Mouse (Mus musculus) Patski (cell line): ENCODE results near the gene Efcab2. TPM values are rescaled to one million over a fixed set of nuclear protein-coding genes. Genes with fewer than 3 reads are reported as not detected.

Experiments
- ATAC-seq: fragments of 100-300 bp; one replicate; pipeline ENCODE4 v1.8.0; 2021
- CTCF ChIA-PET: fragments of 350-600 bp; sonication (Branson Sonifier 250); formaldehyde crosslinking; loops from one replicate; lab custom pipeline; 2022; ENCODE audit warnings: inconsistent platforms; lab: Charles Lee
- POLR2A ChIA-PET: fragments of 350-600 bp; sonication (Branson Sonifier 250); formaldehyde crosslinking; loops from one replicate; lab custom pipeline; 2022; ENCODE audit warnings: antibody characterized with exemption, inconsistent platforms; lab: Charles Lee
- DNase-seq: peaks from one replicate; pipeline ENCODE4 v3.0.0-alpha.2; 2011; ENCODE audit warnings: low read depth, low spot score
- H3K27me3 ChIP-seq: fragments of 371-371 bp; one replicate; pipeline ENCODE4 v1.5.1; 2021
- CTCF ChIP-seq: fragments of 100-300 bp; IDR thresholded peaks from one replicate; pipeline ENCODE4 v1.5.1; 2021
- in situ Hi-C: fragments of 300-500 bp; cut with MboI; formaldehyde crosslinking; loops from 3 replicates; pipeline ENCODE4 v1.11.1; 2018; ENCODE audit warnings: low pct_unique_long_range_greater_than_20kb, mixed read lengths
- polyA plus RNA-seq: library from polyadenylated mRNA; unstranded; gene quantifications from one replicate; pipeline ENCODE4 v1.2.3, GENCODE M21; 2021

Efcab2 gene
- polyA plus RNA-seq, 1 experiment from 2014 or later: 3.7 TPM

GRCm38 (mm10) chr1:178376061-178376460 is 29.8 kb upstream of the Efcab2 start:
- no peak for ATAC-seq

GRCm38 (mm10) chr1:178376907-178377306 is 29.0 kb upstream of the Efcab2 start:
- in situ Hi-C loops: loop anchor here (5.0 kb wide), 1 partner anchor 65 kb away; no protein-coding TSS in a partner anchor
- CTCF ChIA-PET: interaction anchor here (1.4 kb wide), 1 partner anchor 14 kb away, joined by 4 read pairs; no protein-coding TSS in a partner anchor
- DNase-seq: no peak

More at GRCm38 (mm10) chr1:178376061-178376460, 29.8 kb upstream of the Efcab2 start:
- in situ Hi-C loops: loop anchor here (5.0 kb wide), 1 partner anchor 66 kb away; no protein-coding TSS in a partner anchor
- ChIA-PET CTCF (no interaction called here), POLR2A (no interaction called here)
- no peaks in the 10 kb centered on the region for H3K27me3 ChIP-seq
- DNase-seq: no peak
- no peak for TF ChIP-seq CTCF

GRCm38 (mm10) chr1:178378115-178378514 is 27.8 kb upstream of the Efcab2 start:
- ATAC-seq: no peak
- POLR2A ChIA-PET: no interaction called here
- CTCF ChIA-PET: interaction anchor here (0.8 to 1.4 kb wide), 2 partner anchors 12 to 75 kb away, joined by 3 to 4 read pairs; no protein-coding TSS in a partner anchor
- DNase-seq: no peak
- TF ChIP-seq CTCF: no peak
- H3K27me3 ChIP-seq: no peaks in the 10 kb centered on the region
- in situ Hi-C loops: loop anchor here (5.0 kb wide), 1 partner anchor 64 kb away; no protein-coding TSS in a partner anchor

More at GRCm38 (mm10) chr1:178376907-178377306, 29.0 kb upstream of the Efcab2 start:
- POLR2A ChIA-PET: no interaction called here
- H3K27me3 ChIP-seq: no peaks in the 10 kb centered on the region
- no peak for ATAC-seq
- TF ChIP-seq CTCF: no peak

- in situ Hi-C loops: loop anchor here (5.0 kb wide), 1 partner anchor 63 kb away; no protein-coding TSS in a partner anchor
- DNase-seq (no peak), ATAC-seq (no peak)
- H3K27me3 ChIP-seq: no peaks in the 10 kb centered on the region
- ChIA-PET POLR2A (no interaction called here), CTCF (no interaction called here)
- TF ChIP-seq CTCF: no peak
Observed at GRCm38 (mm10) chr1:178379224-178379623, 26.7 kb upstream of the Efcab2 start.

DNA sequence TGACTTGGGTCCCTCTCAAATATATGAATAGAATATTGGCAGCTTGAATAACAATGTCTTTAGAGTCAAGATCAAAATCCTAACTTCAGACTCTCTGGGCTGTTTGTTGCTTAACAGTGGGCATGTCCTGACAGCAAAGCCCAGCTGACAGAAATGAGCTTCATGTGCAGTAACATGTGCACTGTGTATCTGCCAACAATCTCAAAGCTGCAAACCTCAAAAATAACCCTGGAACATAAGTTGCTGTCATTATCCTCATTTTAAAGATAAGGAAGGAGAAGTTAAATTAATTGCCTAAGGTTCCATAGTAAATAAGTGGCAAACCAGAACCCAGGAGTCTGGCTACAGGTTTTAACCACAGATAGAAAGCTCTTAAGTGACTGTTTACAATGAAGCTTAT is 23.7 kb upstream of the Efcab2 start:
- CTCF ChIA-PET: no interaction called here
- DNase-seq (no peak), ATAC-seq (no peak)
- POLR2A ChIA-PET: no interaction called here
- no peak for TF ChIP-seq CTCF
- in situ Hi-C loops: no loop called here
- H3K27me3 ChIP-seq: no peaks in the 10 kb centered on the region

GRCm38 (mm10) chr1:178388802-178389201 is 17.1 kb upstream of the Efcab2 start:
- no peak for TF ChIP-seq CTCF
- ATAC-seq (no peak), DNase-seq (no peak)
- no peaks in the 10 kb centered on the region for H3K27me3 ChIP-seq
- in situ Hi-C loops: no loop called here
- ChIA-PET POLR2A (no interaction called here), CTCF (no interaction called here)

- no peak for TF ChIP-seq CTCF
- no peaks in the 10 kb centered on the region for H3K27me3 ChIP-seq
- ChIA-PET POLR2A (no interaction called here), CTCF (no interaction called here)
- no peak for DNase-seq
- in situ Hi-C loops: no loop called here
- ATAC-seq: no peak
Observed at GRCm38 (mm10) chr1:178389401-178389800, 16.5 kb upstream of the Efcab2 start.

DNA sequence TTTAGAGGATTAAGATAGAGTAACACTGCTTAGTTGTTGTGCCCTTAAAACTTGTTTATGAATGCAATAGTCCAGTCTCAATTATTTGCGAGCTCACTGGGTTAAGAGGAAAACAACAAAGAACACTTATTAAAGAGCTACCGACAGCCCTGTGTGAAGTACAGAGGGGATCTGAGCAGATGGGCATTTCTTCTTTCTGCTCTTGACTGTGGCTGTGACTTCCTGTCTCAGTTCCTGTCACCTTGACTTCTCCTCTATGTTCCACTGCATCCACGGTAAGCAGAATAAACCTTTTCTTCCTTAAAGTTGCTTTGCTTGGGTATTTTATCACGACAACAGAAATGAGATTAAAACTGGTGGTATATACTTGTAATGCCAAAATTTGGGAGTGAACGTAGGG is 12.9 kb upstream of the Efcab2 start:
- ATAC-seq (no peak), DNase-seq (no peak)
- TF ChIP-seq CTCF: no peak
- no peaks in the 10 kb centered on the region for H3K27me3 ChIP-seq
- POLR2A ChIA-PET: no interaction called here
- in situ Hi-C loops: no loop called here
- CTCF ChIA-PET: no interaction called here

GRCm38 (mm10) chr1:178395091-178395490 is 10.8 kb upstream of the Efcab2 start:
- ATAC-seq: no peak
- no peaks in the 10 kb centered on the region for H3K27me3 ChIP-seq
- CTCF ChIA-PET: no interaction called here
- DNase-seq: no peak
- no peak for TF ChIP-seq CTCF
- POLR2A ChIA-PET: no interaction called here
- in situ Hi-C loops: no loop called here

DNA sequence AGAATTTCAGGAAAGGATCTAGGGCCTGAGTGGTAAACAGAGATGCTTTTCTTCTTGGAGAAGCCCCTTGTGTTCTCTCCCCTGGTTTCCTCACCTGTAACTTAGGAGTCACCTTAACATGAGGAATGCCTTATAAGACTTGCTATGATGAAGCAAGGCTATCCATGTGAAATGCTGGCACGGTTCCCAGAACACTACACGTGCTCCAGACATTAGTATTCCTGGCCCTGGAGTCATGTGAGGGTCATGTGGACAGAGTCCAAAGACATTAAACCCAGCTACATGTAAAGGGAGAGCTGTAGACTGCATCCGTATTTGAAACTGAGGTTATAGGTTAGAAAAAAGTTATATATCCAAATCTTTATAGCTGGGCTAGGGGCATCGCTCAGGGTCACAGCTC is 9.5 kb upstream of the Efcab2 start:
- in situ Hi-C loops: no loop called here
- POLR2A ChIA-PET: no interaction called here
- H3K27me3 ChIP-seq: no peaks in the 10 kb centered on the region
- TF ChIP-seq CTCF: no peak
- ATAC-seq (no peak), DNase-seq (no peak)
- CTCF ChIA-PET: interaction anchor here (1.0 kb wide), 1 partner anchor 53 kb away, joined by 3 read pairs; no protein-coding TSS in a partner anchor

DNA sequence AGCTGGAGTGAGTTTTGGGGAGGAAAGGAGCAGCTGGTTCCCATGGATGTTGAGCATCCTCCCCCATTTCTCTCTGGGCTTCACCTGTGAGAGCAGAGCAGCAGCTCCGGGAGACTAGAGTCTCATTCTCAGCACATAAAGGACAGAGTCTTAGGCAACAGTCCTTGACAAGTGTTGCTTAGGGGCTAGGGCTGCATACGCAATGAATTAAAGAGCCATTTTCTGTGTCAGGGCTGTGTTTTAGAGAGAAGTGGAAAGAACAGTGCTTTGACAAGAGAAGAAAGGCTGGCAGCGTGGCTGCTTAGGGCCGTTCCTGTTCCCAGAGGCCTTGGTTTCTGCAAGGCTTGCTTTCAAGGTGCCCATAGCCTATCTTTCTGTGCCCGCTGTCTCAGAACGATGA is 6.0 kb upstream of the Efcab2 start:
- ChIA-PET POLR2A (no interaction called here), CTCF (no interaction called here)
- in situ Hi-C loops: no loop called here
- TF ChIP-seq CTCF: no peak
- ATAC-seq: no peak
- no peaks in the 10 kb centered on the region for H3K27me3 ChIP-seq
- DNase-seq: no peak

DNA sequence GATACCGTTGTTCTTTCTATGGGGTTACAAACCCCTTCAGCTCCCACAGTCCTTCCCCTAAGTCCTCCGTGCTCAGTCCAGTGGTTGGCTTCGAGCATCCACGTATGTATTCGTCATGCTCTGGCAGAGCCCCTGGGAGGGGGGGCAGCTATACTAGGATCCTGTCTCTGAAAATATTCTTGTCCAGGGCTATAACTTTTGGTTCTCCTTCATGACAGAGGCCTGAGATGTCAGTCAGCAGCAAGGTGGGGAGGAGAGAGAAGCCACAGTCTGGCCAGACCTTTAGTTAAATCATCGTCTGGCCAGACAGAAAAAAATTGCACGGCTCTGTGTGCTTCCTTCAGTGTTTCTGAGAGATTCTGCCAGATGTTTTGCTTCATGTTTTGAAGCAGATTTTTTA is 5.2 kb upstream of the Efcab2 start:
- DNase-seq (no peak), ATAC-seq (no peak)
- no peaks in the 10 kb centered on the region for H3K27me3 ChIP-seq
- POLR2A ChIA-PET: no interaction called here
- no peak for TF ChIP-seq CTCF
- CTCF ChIA-PET: interaction anchor here (1.1 kb wide), 1 partner anchor 9 kb away, joined by 4 read pairs; no protein-coding TSS in a partner anchor
- in situ Hi-C loops: no loop called here
